Mouse (Mus musculus) gastrocnemius, postnatal 10 days (tissue): ENCODE results near the gene Odaph. TPM values are rescaled to one million over a fixed set of nuclear protein-coding genes. Genes with fewer than 3 reads are reported as not detected.

Experiments used
- DNase-seq: peaks from one replicate; pipeline ENCODE4 v3.0.0; 2021; ENCODE audit warnings: mixed read lengths
- total RNA-seq, 2 experiments: library from RNA; stranded (reverse); gene quantifications; 2 replicates each; pipeline ENCODE4 v1.2.3; 2021

Odaph gene
- total RNA-seq, 2 experiments from 2014 or later: 0.33 TPM; not detected in 1

GRCm38 (mm10) chr5:91991191-91991937, 4.1 kb downstream of the Odaph start:
- DNase-seq: no peak

DNA sequence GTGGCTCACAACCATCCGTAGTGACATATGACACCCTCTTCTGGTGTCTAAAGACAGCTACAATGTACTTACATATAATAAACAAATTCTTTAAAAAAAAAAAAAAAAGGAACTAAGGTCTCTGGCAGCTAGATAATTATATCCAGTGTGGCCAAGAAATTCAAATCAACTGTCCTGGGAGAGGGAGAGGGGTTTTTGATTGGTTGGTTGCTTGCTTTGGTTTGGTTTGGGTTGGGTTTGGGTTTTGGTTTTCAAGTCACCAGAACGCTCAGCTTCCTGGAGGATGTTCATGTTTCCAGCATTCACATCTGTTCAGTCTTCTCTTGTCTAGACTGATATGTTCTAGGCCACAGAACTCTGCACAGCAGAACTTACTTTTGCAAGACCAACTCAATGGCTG, 5.8 kb downstream of the Odaph start:
- DNase-seq: no peak

DNA sequence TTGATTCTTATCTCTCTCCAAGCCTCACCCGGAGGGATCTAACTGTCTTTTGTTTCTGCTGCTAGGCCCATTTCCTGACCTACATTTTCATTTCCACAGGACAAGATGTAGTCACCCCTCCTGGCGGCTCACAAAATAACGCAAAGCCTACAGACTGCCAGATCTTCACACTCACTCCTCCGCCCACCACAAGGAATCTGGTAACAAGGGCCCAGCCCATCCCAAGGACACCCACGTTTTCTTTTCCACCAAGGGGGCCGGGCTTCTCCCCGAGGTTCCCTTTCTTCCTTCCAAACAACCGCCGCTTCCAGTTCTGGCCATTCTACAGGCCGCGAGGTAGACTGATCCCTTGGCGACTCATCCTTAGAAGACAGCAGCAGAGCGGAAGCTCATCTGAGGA, 7.3 kb downstream of the Odaph start:
- DNase-seq: peak; percentile 8

DNA sequence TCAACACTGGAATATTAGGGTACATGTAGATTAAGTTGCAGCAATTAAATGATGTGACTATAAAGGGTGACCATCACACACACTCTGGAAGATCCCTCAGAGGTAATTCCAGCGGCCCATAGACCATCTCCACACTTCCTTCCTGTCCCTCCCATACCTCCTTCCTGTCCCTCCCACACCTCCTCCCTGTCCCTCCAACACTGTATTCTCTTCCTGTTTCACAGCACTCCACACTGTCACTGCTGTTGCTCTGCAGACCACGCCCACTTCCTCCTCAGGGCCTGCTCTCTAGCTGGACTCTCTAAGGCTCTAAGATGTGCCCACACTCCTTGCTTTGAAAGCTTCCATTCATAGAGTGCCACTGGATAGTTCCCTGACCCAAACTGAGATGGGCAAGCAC, 13.5 kb downstream of the Odaph start:
- no peak for DNase-seq

DNA sequence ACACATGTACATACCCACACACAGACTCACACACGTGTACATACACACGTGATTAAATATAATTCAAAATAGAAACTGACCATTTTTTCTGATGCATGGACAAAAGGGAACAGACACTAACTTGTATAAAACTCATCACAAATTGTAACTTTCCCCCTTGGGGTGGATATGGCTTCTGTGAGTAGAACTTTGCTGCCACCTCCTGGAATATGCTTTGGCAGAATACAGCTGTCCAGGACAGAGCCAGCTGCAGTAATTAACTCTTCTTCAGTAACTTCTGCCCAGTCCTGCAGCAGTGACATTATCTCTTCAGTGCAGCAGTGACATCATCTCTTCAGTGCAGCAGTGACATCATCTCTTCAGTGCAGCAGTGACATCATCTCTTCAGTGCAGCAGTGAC, 15.7 kb downstream of the Odaph start:
- DNase-seq: no peak

DNA sequence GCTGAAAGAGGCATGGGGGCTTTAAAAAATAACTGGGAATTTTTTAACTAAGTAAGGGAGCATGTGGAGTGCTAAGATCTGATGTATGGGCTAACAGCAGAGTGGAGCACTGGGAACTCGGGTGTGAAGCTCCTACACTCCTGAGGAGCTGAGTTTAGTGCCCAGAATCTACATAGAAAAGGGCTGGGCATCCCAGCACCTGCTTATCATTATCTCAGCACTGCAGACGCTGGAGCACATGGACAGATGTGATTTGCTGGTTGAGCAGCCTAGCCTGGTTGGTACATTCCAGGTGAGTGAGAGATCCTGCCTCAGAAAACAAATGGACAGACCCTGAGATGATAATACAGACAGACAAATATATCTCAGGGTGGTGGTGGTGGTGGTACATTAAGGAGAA, 22.6 kb downstream of the Odaph start:
- DNase-seq: no peak

DNA sequence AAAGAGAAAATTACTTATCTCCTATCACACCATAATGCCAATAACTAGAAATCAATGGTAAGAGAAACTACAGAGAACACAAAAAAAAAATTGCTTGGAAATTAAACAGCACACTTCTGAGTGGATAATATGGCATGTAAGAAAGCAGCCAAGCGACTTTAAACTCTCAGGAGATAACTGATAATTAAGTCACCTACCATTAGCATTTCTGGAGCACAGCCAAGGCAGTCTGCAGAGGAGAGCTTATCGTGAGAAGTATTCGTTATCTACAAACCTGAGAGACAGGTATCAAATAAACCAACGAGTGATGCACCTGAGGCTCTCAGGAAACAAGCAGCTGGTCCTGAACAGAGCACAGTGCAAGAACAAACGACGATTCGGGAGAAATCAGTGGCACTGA, 24.5 kb downstream of the Odaph start:
- no peak for DNase-seq

DNA sequence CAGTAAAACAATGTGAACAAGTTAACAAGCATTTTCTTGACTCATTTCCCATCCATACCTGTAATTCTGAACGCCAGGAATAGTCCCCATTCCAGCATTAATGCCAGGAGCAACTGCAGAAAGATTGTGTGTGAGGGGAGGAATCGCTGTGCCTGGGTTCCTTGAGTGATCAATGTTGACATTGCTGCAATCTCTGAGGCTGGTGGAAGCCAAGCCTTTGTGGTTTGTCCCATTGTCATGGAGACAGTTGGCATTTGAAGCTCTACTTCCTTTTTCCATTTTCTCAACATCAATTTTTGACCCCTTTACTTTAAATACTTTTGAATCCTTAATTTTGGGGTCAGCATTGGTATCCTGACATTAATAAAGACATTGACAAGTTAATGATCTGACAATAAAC, 32.7 kb downstream of the Odaph start:
- DNase-seq: no peak

DNA sequence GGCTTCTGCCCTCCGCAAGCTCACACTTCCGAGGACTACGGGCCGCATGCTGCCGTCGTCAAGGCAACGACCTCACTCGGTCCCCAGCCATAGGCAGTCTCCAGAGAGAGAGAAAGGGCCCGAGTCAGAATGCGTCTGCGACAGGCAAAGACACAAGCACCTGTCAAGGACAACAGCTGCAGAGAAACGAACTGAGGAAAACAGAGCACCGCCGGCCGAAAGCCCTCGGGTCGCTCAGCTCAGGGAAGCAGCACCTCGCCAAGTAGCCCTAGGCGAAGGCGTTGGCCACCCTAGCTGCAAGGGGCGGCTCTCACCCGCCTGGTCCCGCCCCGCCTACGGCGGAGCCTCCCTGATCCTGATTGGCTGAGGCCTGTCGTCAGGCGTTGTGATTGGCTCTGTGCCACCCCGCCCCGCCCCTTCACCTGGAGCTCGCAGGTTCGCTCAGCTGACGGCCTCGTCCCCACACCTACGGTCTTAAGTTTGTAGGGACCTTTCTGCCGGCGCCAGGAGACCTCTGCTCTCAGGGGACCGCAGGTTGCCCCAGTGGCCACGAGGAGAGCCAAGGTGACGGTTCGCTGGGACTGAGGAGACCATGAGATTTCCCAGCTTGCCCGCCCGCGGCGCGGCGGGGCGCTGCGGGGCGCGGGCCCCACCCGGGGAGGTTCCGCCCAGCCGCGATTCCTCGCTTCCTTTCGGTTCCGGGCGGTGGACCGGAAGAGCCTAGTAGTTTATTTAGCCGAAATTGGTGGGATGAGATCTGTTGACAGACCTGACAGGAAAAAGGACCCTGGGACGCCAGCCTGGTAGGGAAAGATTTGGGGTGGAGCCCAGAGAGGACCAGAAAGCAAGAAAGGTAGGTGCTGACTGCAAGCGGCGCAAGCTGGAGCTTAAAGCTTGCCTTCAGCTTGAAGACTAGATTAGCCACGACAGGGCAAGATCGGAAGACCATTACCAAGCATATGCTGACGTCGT, 55.4 kb downstream of the Odaph start:
- DNase-seq: peak; percentile 91

- no peak for DNase-seq
Observed at GRCm38 (mm10) chr5:92043783-92044182, 56.5 kb downstream of the Odaph start, which contains the start of gene Cdkl2. TSS of gene Cdkl2 (minus strand) at chr5:92043883.

Other genes starting within 250 kb of the Odaph start
- 10 to 100 TPM; 36.0 to 37.6 TPM for gene Rchy1, start 24.4 kb upstream of the Odaph start, total RNA-seq
- gene Cdkl2, start 56.4 kb downstream of the Odaph start, total RNA-seq: 1 to 10 TPM; 3.5 to 3.8 TPM
- gene G3bp2, start 96.2 kb downstream of the Odaph start, total RNA-seq: 10 to 100 TPM; 57.9 to 59.4 TPM
- 10 to 100 TPM; 63.0 to 68.2 TPM for gene Uso1, start 150.5 kb downstream of the Odaph start, total RNA-seq
- gene U90926, start 227.9 kb downstream of the Odaph start, total RNA-seq: not detected